9 mouse cellular contexts compared by ENCODE assay signal in the genomic region with DNA sequence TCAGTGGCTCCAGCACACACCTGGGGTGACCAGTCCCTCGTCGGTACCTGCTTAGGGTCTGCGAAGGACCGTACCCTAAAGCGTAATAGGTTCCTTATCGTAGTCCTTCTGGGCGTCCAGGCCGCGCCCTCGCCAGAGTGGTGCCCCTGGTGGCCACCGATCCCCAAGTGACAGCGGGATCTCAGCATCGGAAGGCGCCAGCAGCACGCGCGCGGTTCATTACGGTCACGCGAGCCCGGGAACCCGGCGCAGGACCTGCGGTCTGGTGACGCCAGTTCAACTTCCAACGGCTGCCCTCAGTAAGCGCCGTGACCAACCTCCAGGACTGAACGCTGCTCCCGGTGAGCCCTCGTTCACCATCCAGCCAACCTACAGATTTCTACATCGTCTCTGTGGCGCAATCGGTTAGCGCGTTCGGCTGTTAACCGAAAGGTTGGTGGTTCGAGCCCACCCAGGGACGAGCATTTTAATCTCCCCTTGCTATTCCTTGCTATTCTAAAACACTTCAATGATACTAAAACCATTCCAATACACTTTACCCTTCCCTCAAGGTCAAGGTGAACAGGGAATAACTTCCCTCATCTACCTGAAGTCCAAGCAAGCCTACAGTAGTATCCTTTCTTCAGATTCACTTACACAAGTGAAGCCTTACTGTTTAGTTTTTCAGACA. TPM values are rescaled to one million over a fixed set of nuclear protein-coding genes. Genes with fewer than 3 reads are reported as not detected.
A peak's percentile ranks its signal among the peaks of the same experiment; 100 is the strongest.
DNase-seq lines count a peak whose midpoint lies in the region; ATAC-seq and TF ChIP-seq lines count a peak whose summit lies in the region.
"Had no signal": no experiment of that assay in that cellular context is flagged by ENCODE, and none has a peak within 500 bp of the region (broad histone marks: within the 10 kb centered on the region; RNA-seq: fewer than 3 reads in every experiment).

No protein-coding gene starts in this region.

- peak overlapping the region; percentile 58 to 76 for H3K4me3 ChIP-seq in ES-E14 (ENCODE audit: insufficient read depth in 1 of 2, low read depth in 1 of 2, low read length in 2 of 2, poor library complexity in 1 of 2, severe bottlenecking in 1 of 2)
- peak overlapping the region; percentile 34 for H3K4me3 ChIP-seq in embryonic facial prominence, embryonic 14.5 days (ENCODE audit: low read depth, low read length)
- peak overlapping the region; percentile 23 for H3K4me3 ChIP-seq in hindbrain, embryonic 13.5 days
- peak overlapping the region; percentile 3; the same call in 1 of the 2 replicates for H3K4me3 ChIP-seq in macrophage (ENCODE audit: inconsistent target)

- H3K9me3 ChIP-seq in ES-E14 (ENCODE audit: control insufficient read depth, insufficient read depth, low read depth, low read length): no peaks in the 10 kb centered on the region
- no peaks in the 10 kb centered on the region for H3K9me3 ChIP-seq in embryonic facial prominence, embryonic 14.5 days (ENCODE audit: control insufficient read depth, low read length)
- no peaks in the 10 kb centered on the region for H3K9me3 ChIP-seq in hindbrain, embryonic 13.5 days

- no peaks in the 10 kb centered on the region for H3K36me3 ChIP-seq in ES-E14 (ENCODE audit: control insufficient read depth, insufficient read depth, low read length, poor library complexity, severe bottlenecking)
- H3K36me3 ChIP-seq in embryonic facial prominence, embryonic 14.5 days (ENCODE audit: control insufficient read depth, insufficient read depth, low read length): no peaks in the 10 kb centered on the region
- no peaks in the 10 kb centered on the region for H3K36me3 ChIP-seq in hindbrain, embryonic 13.5 days
- no peaks in the 10 kb centered on the region for H3K36me3 ChIP-seq in macrophage (ENCODE audit: inconsistent target)
- H3K36me3 ChIP-seq in splenic B cell, adult 2 months (ENCODE audit: control insufficient read depth, insufficient read depth, low read length, poor library complexity, severe bottlenecking): no peaks in the 10 kb centered on the region

- H3K4me2 ChIP-seq in embryonic facial prominence, embryonic 14.5 days (ENCODE audit: low read depth, low read length): peak overlapping the region; percentile 49
- H3K4me2 ChIP-seq in hindbrain, embryonic 13.5 days: peak overlapping the region; percentile 37

- no peaks in the 10 kb centered on the region for H3K79me2 ChIP-seq in macrophage (ENCODE audit: inconsistent target)

- ATAC-seq in embryonic facial prominence, embryonic 14.5 days (ENCODE audit: low read depth): peak; percentile 44; the same call in 1 of the 2 replicates
- ATAC-seq in hindbrain, embryonic 13.5 days (ENCODE audit: low FRiP score): no peak

- H3K4me1 ChIP-seq in ES-E14 (ENCODE audit: control insufficient read depth in 2 of 2, insufficient read depth in 2 of 2, low read length in 2 of 2, poor library complexity in 1 of 2): peaks cover 0 to 11% of the 10 kb centered on the region in 2 experiments; a peak in 2 of 4 replicates
- peaks cover 6% of the 10 kb centered on the region for H3K4me1 ChIP-seq in embryonic facial prominence, embryonic 14.5 days (ENCODE audit: control insufficient read depth, insufficient read depth, low read length)
- peaks cover 11% of the 10 kb centered on the region for H3K4me1 ChIP-seq in hindbrain, embryonic 13.5 days (replicated peaks)

- under 1% methylated on average over 36 of the region's 41 CpGs for WGBS in embryonic facial prominence, embryonic 14.5 days
- 1% methylated on average over 41 of the region's 41 CpGs for WGBS in hindbrain, embryonic 13.5 days
- 4% methylated on average over 41 of the region's 41 CpGs for WGBS in macrophage (ENCODE audit: missing documents)

- in situ Hi-C loops in ES-E14 (cut with MboI; ENCODE audit: low sequenced_read_pairs in 2 of 2, unreplicated experiment in 2 of 2): loop anchor here in 1 of 2 experiments (25.0 kb wide), 1 partner anchor 315 kb away; no protein-coding TSS in a partner anchor

- peaks cover 99% of the 10 kb centered on the region for H3K27me3 ChIP-seq in embryonic facial prominence, embryonic 14.5 days (replicated peaks; ENCODE audit: control insufficient read depth, insufficient read depth, low read length)
- H3K27me3 ChIP-seq in hindbrain, embryonic 13.5 days: peaks cover 97% of the 10 kb centered on the region
- H3K27me3 ChIP-seq in splenic B cell, adult 2 months (ENCODE audit: control insufficient read depth, insufficient read depth, low read length, poor library complexity, severe bottlenecking): 0 out of 2 replicates have a peak, but pooled peaks cover 2% of the 10 kb centered on the region

- H3K27ac ChIP-seq in ES-E14 (ENCODE audit: insufficient read depth, low read depth, low read length, poor library complexity, severe bottlenecking) (no peak overlapping the region), macrophage (no peak overlapping the region)
- no peak overlapping the region for H3K27ac ChIP-seq in embryonic facial prominence, embryonic 14.5 days (replicated peaks; ENCODE audit: low read depth, low read length)
- H3K27ac ChIP-seq in hindbrain, embryonic 13.5 days: no peak overlapping the region

- intact Hi-C loops in heart, postnatal 36 days (cut with DNase I): loop anchor here (2.0 kb wide), 2 partner anchors 69 to 77 kb away; no protein-coding TSS in a partner anchor

- H3K9ac ChIP-seq in ES-E14 (ENCODE audit: insufficient read depth, low read depth, low read length, poor library complexity, severe bottlenecking): peak overlapping the region; percentile 64
- H3K9ac ChIP-seq in embryonic facial prominence, embryonic 14.5 days (ENCODE audit: low read depth, low read length): 0 out of 2 replicates have a peak overlapping the region, but pooled peaks have one; percentile 14
- no peak overlapping the region for H3K9ac ChIP-seq in hindbrain, embryonic 13.5 days

- DNase-seq in heart, adult 8-10 months (ENCODE audit: low spot score): peak; percentile 16
- DNase-seq in heart, postnatal 36 days: no peak
- DNase-seq in ES-E14 (ENCODE audit: low read depth, low spot score): peak; percentile 73
- peak; percentile 14 for DNase-seq in embryonic facial prominence, embryonic 14.5 days (ENCODE audit: low spot score)
- peak; percentile 48 for DNase-seq in splenic B cell, adult 2 months (ENCODE audit: low read depth, low spot score)
- no peak for DNase-seq in urinary bladder, postnatal 36 days (ENCODE audit: low spot score in 2 of 2)

TF ChIP-seq in ES-E14, 5 proteins besides CTCF, POLR2A, EP300 and RAD21:
- TF ChIP-seq HCFC1 (IDR thresholded peaks at IDR 0.05; ENCODE audit: borderline replicate concordance, insufficient read depth, low read length): no peak
- TF ChIP-seq MAFK (IDR thresholded peaks at IDR 0.05; ENCODE audit: insufficient read depth, low read depth, low read length): peak; percentile 78

RNA-seq across cellular contexts. Expression of a gene that starts 50.1 kb away (rescaled TPM):
- total RNA-seq in heart, adult 8-10 months (2022): not detected
- not detected for total RNA-seq in heart, postnatal 36 days (2021)
- not detected in 2 replicates for total RNA-seq in ES-E14 (2012; rRNA removed)
- not detected in 2 replicates for polyA plus RNA-seq in embryonic facial prominence, embryonic 14.5 days (2014; fragmentation: Nextera tagmentation; extraction: Ambion mirVana)
- not detected in 2 replicates for polyA plus RNA-seq in hindbrain, embryonic 13.5 days (2015; fragmentation: Nextera tagmentation; extraction: Ambion mirVana)
- total RNA-seq in macrophage (2018; cell fraction: chromatin; rRNA removed): not detected
- not detected for total RNA-seq in macrophage (2018; cell fraction: cytosol; rRNA removed)
- total RNA-seq in macrophage (2018; cell fraction: nucleus; rRNA removed): not detected
- not detected in 3 replicates for polyA plus RNA-seq in macrophage (2018)
- total RNA-seq: left cerebral cortex, adult 18-20 months had no signal

Comparison
In these comparisons a context has a peak if more than half of its experiments do, and no peak if none do; other contexts are left out.
1. DNase-seq: peak in heart, adult 8-10 months (single experiment), ES-E14 (single experiment), embryonic facial prominence, embryonic 14.5 days (single experiment) and splenic B cell, adult 2 months (single experiment); none in heart, postnatal 36 days (0 of 2) and urinary bladder, postnatal 36 days (0 of 2).
2. H3K4me3 ChIP-seq: peak in every context shown above with its lines; median percentile 67 in ES-E14; 34 in embryonic facial prominence, embryonic 14.5 days; 23 in hindbrain, embryonic 13.5 days; 3 in macrophage.